Mouse (Mus musculus): ENCODE data around the gene Dnmt3a. TPM values are rescaled to one million over a fixed set of nuclear protein-coding genes. Genes with fewer than 3 reads are reported as not detected.
A peak's percentile ranks its signal among the peaks of the same experiment; 100 is the strongest.

Gene Dnmt3a
- polyA plus RNA-seq, 1 experiment = 11.8 TPM

DNA sequence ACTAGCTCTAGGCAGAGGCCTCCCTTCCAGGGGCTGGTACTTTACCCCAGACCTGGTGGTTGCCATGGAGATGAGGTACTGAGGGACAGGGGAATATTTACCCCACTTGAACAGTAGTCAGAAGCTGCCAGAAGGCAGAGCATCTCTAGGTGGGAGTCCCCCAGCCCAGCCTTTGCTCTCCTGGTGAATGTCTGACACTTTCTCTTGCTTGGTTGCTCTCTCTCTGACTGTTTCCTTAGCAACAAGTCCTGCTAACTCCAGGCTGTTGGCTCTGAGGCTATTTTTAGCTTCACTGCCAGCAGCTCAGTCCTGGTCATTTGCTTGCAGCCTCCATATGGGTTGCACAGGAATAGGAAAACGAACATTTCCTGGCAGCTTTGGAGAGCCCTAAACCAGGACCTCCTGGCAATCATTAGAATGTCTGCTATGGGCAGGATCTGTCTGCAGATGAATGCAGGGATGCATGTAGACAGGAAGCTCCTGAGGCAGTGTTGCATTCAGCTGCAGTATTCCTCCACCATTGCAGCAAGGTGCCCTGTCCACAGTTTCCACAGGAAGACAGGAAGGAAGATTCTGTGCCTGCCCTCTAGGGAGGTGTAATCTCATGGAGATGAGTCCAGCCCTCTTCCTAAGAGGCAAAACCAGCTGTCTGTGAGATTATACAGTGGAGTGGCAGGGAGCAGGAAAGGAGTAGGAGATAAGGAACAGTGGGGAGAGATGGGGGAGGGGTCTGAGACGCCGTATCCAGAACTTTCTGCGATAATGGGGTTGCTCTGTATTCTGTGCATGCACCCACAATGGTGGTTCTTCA lies 81.9 kb downstream of the Dnmt3a start:
- H3K36me3 ChIP-seq (ENCODE audit: control insufficient read depth, insufficient read depth, low read length) = no peaks in the 10 kb centered on the region
- peak; percentile 56 for DNase-seq
- no peak overlapping the region for H3K4me3 ChIP-seq (ENCODE audit: insufficient read depth, low read depth, low read length)
- H3K27me3 ChIP-seq (replicated peaks; ENCODE audit: control insufficient read depth, insufficient read depth, low read length) = no peaks in the 10 kb centered on the region
- 23% methylated on average over 4 of the region's 4 CpGs for WGBS
- TF ChIP-seq CTCF (conservative IDR thresholded peaks at IDR 0.05; ENCODE audit: insufficient read depth, insufficient read length, low read depth, low read length) (no peak), POLR2A (IDR thresholded peaks at IDR 0.05; ENCODE audit: low read depth, low read length) (no peak)
- H3K4me1 ChIP-seq (ENCODE audit: control insufficient read depth, insufficient read depth, low read length) = peaks cover 3% of the 10 kb centered on the region; the same call in 1 of the 2 replicates
- H3K27ac ChIP-seq (ENCODE audit: insufficient read depth, low read depth, low read length) = no peak overlapping the region

DNA sequence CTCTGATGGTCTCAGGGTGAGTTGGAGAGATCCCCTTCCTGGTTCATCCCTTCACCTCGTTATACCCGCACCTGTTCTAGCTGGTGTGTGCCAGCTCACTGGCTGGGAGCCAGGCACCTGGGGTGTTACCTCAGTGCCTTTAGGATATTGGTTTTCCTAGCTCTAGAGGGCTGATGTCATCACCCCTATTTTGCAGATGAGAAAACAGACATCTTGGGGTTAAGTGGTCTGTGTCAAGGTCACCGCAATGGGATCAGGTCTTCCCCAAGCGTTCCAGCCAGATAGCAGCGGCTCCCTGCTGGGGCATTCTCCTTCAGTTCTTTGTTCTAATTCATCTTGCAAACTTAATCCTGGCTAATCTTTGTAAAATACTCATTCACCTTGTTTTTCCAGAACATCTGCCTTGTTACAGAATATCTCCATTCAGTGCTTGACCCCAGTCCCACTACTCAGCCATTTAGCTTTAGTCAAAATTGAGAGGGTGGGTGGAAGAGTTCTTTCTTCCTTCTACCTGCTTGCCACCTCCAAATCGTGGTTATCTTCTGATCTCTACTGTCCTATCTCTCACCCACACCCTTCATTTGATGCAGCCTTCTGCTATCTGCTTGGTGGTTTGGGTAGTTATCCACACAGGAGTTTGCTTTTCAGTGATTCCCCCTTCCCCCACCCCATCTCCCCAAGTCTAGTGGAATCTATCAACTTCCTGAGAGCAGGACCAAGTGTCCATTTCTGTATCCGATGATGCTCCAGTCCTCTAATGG lies 84.2 kb downstream of the Dnmt3a start:
- H3K4me3 ChIP-seq (ENCODE audit: insufficient read depth, low read depth, low read length) = no peak overlapping the region
- no peaks in the 10 kb centered on the region for H3K27me3 ChIP-seq (replicated peaks; ENCODE audit: control insufficient read depth, insufficient read depth, low read length)
- H3K36me3 ChIP-seq (ENCODE audit: control insufficient read depth, insufficient read depth, low read length) = no peaks in the 10 kb centered on the region
- 58% methylated on average over 7 of the region's 7 CpGs for WGBS
- no peak for TF ChIP-seq POLR2A (IDR thresholded peaks at IDR 0.05; ENCODE audit: low read depth, low read length)
- TF ChIP-seq CTCF (conservative IDR thresholded peaks at IDR 0.05; ENCODE audit: insufficient read depth, insufficient read length, low read depth, low read length) = no peak
- H3K4me1 ChIP-seq (ENCODE audit: control insufficient read depth, insufficient read depth, low read length) = peaks cover 7% of the 10 kb centered on the region; the same call in 1 of the 2 replicates
- no peak overlapping the region for H3K27ac ChIP-seq (ENCODE audit: insufficient read depth, low read depth, low read length)
- no peak for DNase-seq

GRCm38 (mm10) chr12:3890753-3891751 lies 85.2 kb downstream of the Dnmt3a start:
- TF ChIP-seq POLR2A (IDR thresholded peaks at IDR 0.05; ENCODE audit: low read depth, low read length) (no peak), CTCF (conservative IDR thresholded peaks at IDR 0.05; ENCODE audit: insufficient read depth, insufficient read length, low read depth, low read length) (no peak)
- no peak overlapping the region; the same call in 1 of the 2 replicates for H3K27ac ChIP-seq (ENCODE audit: insufficient read depth, low read depth, low read length)
- H3K36me3 ChIP-seq (ENCODE audit: control insufficient read depth, insufficient read depth, low read length) = no peaks in the 10 kb centered on the region
- H3K4me1 ChIP-seq (ENCODE audit: control insufficient read depth, insufficient read depth, low read length) = peaks cover 7% of the 10 kb centered on the region; the same call in 1 of the 2 replicates
- H3K4me3 ChIP-seq (ENCODE audit: insufficient read depth, low read depth, low read length) = peak overlapping the region; percentile 38
- H3K27me3 ChIP-seq (replicated peaks; ENCODE audit: control insufficient read depth, insufficient read depth, low read length) = no peaks in the 10 kb centered on the region
- DNase-seq = no peak
- WGBS = 32% methylated on average over 40 of the region's 45 CpGs

GRCm38 (mm10) chr12:3891779-3892239 lies 86.0 kb downstream of the Dnmt3a start:
- Histone ChIP-seq H3K27ac (ENCODE audit: insufficient read depth, low read depth, low read length) (no peak overlapping the region), H3K4me3 (ENCODE audit: insufficient read depth, low read depth, low read length) (no peak overlapping the region), H3K36me3 (ENCODE audit: control insufficient read depth, insufficient read depth, low read length) (peaks cover 3% of the 10 kb centered on the region; the same call in 1 of the 2 replicates), H3K27me3 (replicated peaks; ENCODE audit: control insufficient read depth, insufficient read depth, low read length) (no peaks in the 10 kb centered on the region), H3K4me1 (ENCODE audit: control insufficient read depth, insufficient read depth, low read length) (peaks cover 7% of the 10 kb centered on the region; the same call in 1 of the 2 replicates)
- TF ChIP-seq CTCF (conservative IDR thresholded peaks at IDR 0.05; ENCODE audit: insufficient read depth, insufficient read length, low read depth, low read length) (no peak), POLR2A (IDR thresholded peaks at IDR 0.05; ENCODE audit: low read depth, low read length) (no peak)
- 43% methylated on average over 18 of the region's 18 CpGs for WGBS
- no peak for DNase-seq

GRCm38 (mm10) chr12:3892240-3893059 lies 86.6 kb downstream of the Dnmt3a start:
- DNase-seq = peak; percentile 60
- Histone ChIP-seq H3K4me1 (ENCODE audit: control insufficient read depth, insufficient read depth, low read length) (peaks cover 7% of the 10 kb centered on the region; the same call in 1 of the 2 replicates), H3K27me3 (replicated peaks; ENCODE audit: control insufficient read depth, insufficient read depth, low read length) (no peaks in the 10 kb centered on the region), H3K36me3 (ENCODE audit: control insufficient read depth, insufficient read depth, low read length) (peaks cover 4% of the 10 kb centered on the region; the same call in 1 of the 2 replicates), H3K27ac (ENCODE audit: insufficient read depth, low read depth, low read length) (no peak overlapping the region), H3K4me3 (ENCODE audit: insufficient read depth, low read depth, low read length) (no peak overlapping the region)
- TF ChIP-seq CTCF (conservative IDR thresholded peaks at IDR 0.05; ENCODE audit: insufficient read depth, insufficient read length, low read depth, low read length) (no peak), POLR2A (IDR thresholded peaks at IDR 0.05; ENCODE audit: low read depth, low read length) (no peak)
- WGBS = 44% methylated on average over 15 of the region's 15 CpGs
